Mouse (Mus musculus) regulatory T cell (primary cell): ENCODE measurements around the gene Necap2.

Experiments used
- in situ Hi-C: fragments of 300-600 bp; cut with MboI, MseI; formaldehyde crosslinking; loops from one replicate; pipeline ENCODE4 v1.15.1; 2025; ENCODE audit warnings: high pct_unique_total_duplicates

Gene Necap2

GRCm38 (mm10) chr4:141074109-141074508 lies 4.0 kb downstream of the Necap2 start:
- in situ Hi-C loops, result no loop called here

GRCm38 (mm10) chr4:141073661-141074060 lies 4.5 kb downstream of the Necap2 start:
- in situ Hi-C loops, result no loop called here

- in situ Hi-C loops, result no loop called here
Observed at GRCm38 (mm10) chr4:141072502-141072901, 5.7 kb downstream of the Necap2 start.

GRCm38 (mm10) chr4:141069731-141070130 lies 8.4 kb downstream of the Necap2 start:
- in situ Hi-C loops, result no loop called here

- in situ Hi-C loops, result no loop called here
Observed at GRCm38 (mm10) chr4:141068655-141069054, 9.5 kb downstream of the Necap2 start.

GRCm38 (mm10) chr4:141067516-141068046 lies 10.6 kb downstream of the Necap2 start:
- in situ Hi-C loops, result no loop called here

- in situ Hi-C loops, result no loop called here
Observed at GRCm38 (mm10) chr4:141066709-141067515, 11.2 kb downstream of the Necap2 start.

- in situ Hi-C loops, result no loop called here
Observed at GRCm38 (mm10) chr4:141065123-141065522, 13.0 kb downstream of the Necap2 start.

GRCm38 (mm10) chr4:141064104-141064659 lies 14.0 kb downstream of the Necap2 start:
- in situ Hi-C loops, result loop anchor here (5.0 kb wide), 1 partner anchor 82 kb away; no protein-coding TSS in a partner anchor

- in situ Hi-C loops, result loop anchor here (5.0 kb wide), 1 partner anchor 78 kb away; no protein-coding TSS in a partner anchor
Observed at GRCm38 (mm10) chr4:141060426-141061301, 17.5 kb downstream of the Necap2 start, which contains the start of gene Crocc. Gene Crocc, minus strand, starts transcription at chr4:141060550.

GRCm38 (mm10) chr4:141059616-141060425 lies 18.3 kb downstream of the Necap2 start:
- in situ Hi-C loops, result loop anchor here (5.0 kb wide), 1 partner anchor 78 kb away; no protein-coding TSS in a partner anchor

- in situ Hi-C loops, result no loop called here
Observed at GRCm38 (mm10) chr4:141058835-141059234, 19.3 kb downstream of the Necap2 start.

- in situ Hi-C loops, result no loop called here
Observed at GRCm38 (mm10) chr4:141056970-141057369, 21.2 kb downstream of the Necap2 start.

GRCm38 (mm10) chr4:141053568-141054161 lies 24.5 kb downstream of the Necap2 start:
- in situ Hi-C loops, result no loop called here

GRCm38 (mm10) chr4:141053138-141053537 lies 25.0 kb downstream of the Necap2 start:
- in situ Hi-C loops, result no loop called here

GRCm38 (mm10) chr4:141052442-141052841 lies 25.7 kb downstream of the Necap2 start:
- in situ Hi-C loops, result no loop called here

- in situ Hi-C loops, result no loop called here
Observed at GRCm38 (mm10) chr4:141049476-141049835, 28.7 kb downstream of the Necap2 start.

- in situ Hi-C loops, result no loop called here
Observed at GRCm38 (mm10) chr4:141048810-141049475, 29.2 kb downstream of the Necap2 start.

- in situ Hi-C loops, result no loop called here
Observed at GRCm38 (mm10) chr4:141044816-141045215, 33.3 kb downstream of the Necap2 start.

- in situ Hi-C loops, result no loop called here
Observed at GRCm38 (mm10) chr4:141041117-141041516, 37.0 kb downstream of the Necap2 start.
